ENCODE assay signal across 8 mouse cellular contexts in the genomic region with DNA sequence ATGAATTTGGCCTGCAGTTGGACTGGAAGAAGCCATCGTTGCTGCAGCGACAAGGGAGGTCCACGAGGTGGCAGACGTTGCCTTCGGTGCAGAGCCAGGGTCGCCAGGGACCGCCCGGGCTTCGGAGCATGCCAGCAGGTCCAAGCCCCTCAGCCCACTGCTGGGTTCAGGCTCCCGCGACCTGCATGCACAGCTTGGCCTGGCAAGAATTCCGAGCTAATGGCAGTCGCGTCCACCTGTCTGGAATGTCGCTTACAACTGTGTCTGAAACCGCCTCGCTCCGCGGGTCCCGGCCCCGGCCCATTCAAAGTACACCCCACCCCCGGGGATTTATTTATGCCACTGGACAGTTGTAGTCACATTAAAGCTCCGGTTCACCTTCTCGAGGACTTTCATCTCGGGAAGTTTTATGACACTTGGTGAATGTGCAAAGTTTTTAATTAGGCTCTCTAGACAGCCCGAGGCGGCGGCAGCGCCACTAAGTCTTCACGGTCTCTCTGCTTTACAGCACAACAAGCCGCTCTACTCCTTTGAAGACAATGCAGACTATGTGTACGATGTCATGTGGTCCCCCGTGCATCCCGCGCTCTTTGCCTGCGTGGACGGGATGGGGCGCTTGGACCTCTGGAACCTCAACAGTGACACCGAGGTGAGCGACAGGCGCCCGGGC.
DNase-seq lines count a peak whose midpoint lies in the region; TF ChIP-seq lines count a peak whose summit lies in the region.

No protein-coding gene starts in this region.

- H3K27ac ChIP-seq in cortical plate, adult 2 months (ENCODE audit: insufficient read depth, low read length): no peak overlapping the region
- H3K27ac ChIP-seq in left cerebral cortex, adult 2 months: no peak overlapping the region

- TF ChIP-seq CTCF in cortical plate, adult 2 months (IDR thresholded peaks at IDR 0.05; ENCODE audit: extremely low read depth, insufficient read depth, low read length): peak; percentile 80
- peak; percentile 91 for TF ChIP-seq CTCF in left cerebral cortex, adult 2 months (IDR thresholded peaks at IDR 0.05)

- intact Hi-C loops in gastrocnemius, postnatal 14 days (cut with DNase I; ENCODE audit: low total_unique reads): loop anchor here (10.0 kb wide), 1 partner anchor 879 kb away; a partner anchor contains a TSS
- intact Hi-C loops in left cerebral cortex, adult 2 months (cut with DNase I): loop anchor here (1.0 to 10.0 kb wide), 4 partner anchors 361 to 911 kb away; a partner anchor contains a TSS

- no peaks in the 10 kb centered on the region for H3K4me1 ChIP-seq in cortical plate, adult 2 months (ENCODE audit: control insufficient read depth, insufficient read depth, low read length)

- DNase-seq in adrenal gland, adult 2 months: peak; percentile 70
- peak; percentile 69 for DNase-seq in gastrocnemius, postnatal 14 days
- peak; percentile 71 for DNase-seq in hindlimb bud, embryonic 11.5 days (ENCODE audit: extremely low spot score, low read depth, low spot score)
- peak; percentile 74 to 75 for DNase-seq in left cerebral cortex, adult 2 months (ENCODE audit: extremely low spot score in 1 of 2, low spot score in 2 of 2)
- peak; percentile 79 to 83 for DNase-seq in lung, postnatal 4 days
- DNase-seq in right cerebral cortex, adult 2 months (ENCODE audit: low spot score in 2 of 2): peak; percentile 75 to 78
- peak; percentile 73 for DNase-seq in yolk sac, embryonic 10.5 days (ENCODE audit: low spot score)

- TF ChIP-seq POLR2A in cortical plate, adult 2 months (IDR thresholded peaks at IDR 0.05; ENCODE audit: extremely low read depth, insufficient read depth, low read length): no peak

- peak overlapping the region; percentile 35 for H3K4me3 ChIP-seq in cortical plate, adult 2 months (ENCODE audit: insufficient read depth, low read length)
- peak overlapping the region; percentile 68 for H3K4me3 ChIP-seq in left cerebral cortex, adult 2 months
